Mouse (Mus musculus) embryonic facial prominence, embryonic 12.5 days (tissue): Measurements from ENCODE around the gene Josd2. TPM values are rescaled to one million over a fixed set of nuclear protein-coding genes. Genes with fewer than 3 reads are reported as not detected.

Source experiments
- ATAC-seq: fragments of 200-750 bp; cut with Nextera tagmentation; 2 replicates; pipeline ENCODE4 v1.8.0; 2017; ENCODE audit not compliant: insufficient number of reproducible peaks, insufficient read depth, low FRiP score, low TSS enrichment
- H3K27ac ChIP-seq: fragments of 300-500 bp; sonication (generic); 2 replicates; pipeline ENCODE4 v1.5.1; 2016; ENCODE audit warnings: mild to moderate bottlenecking
- H3K27me3 ChIP-seq: fragments of 300-500 bp; sonication (generic); 2 replicates; pipeline ENCODE4 v1.6.1; 2016; ENCODE audit warnings: mild to moderate bottlenecking, moderate library complexity
- H3K36me3 ChIP-seq: fragments of 300-500 bp; sonication (generic); 2 replicates; pipeline ENCODE4 v1.6.1; 2016; ENCODE audit warnings: mild to moderate bottlenecking
- H3K4me1 ChIP-seq: fragments of 300-500 bp; sonication (generic); 2 replicates; pipeline ENCODE4 v1.6.1; 2016
- H3K4me2 ChIP-seq: fragments of 300-500 bp; sonication (generic); replicated peaks from 2 replicates; pipeline ENCODE4 v1.6.1; 2016; ENCODE audit warnings: mild to moderate bottlenecking, moderate library complexity
- H3K4me3 ChIP-seq: fragments of 300-500 bp; sonication (generic); 2 replicates; pipeline ENCODE4 v1.5.1; 2016; ENCODE audit warnings: mild to moderate bottlenecking
- H3K9ac ChIP-seq: fragments of 300-500 bp; sonication (generic); 2 replicates; pipeline ENCODE4 v1.6.1; 2016; ENCODE audit warnings: mild to moderate bottlenecking, moderate library complexity
- H3K9me3 ChIP-seq: fragments of 300-500 bp; sonication (generic); 2 replicates; pipeline ENCODE4 v1.6.1; 2016; ENCODE audit warnings: mild to moderate bottlenecking, moderate library complexity
- WGBS: fragments of 180-500 bp; shearing (Covaris S2); methylation state at CpG from one replicate; pipeline ENCODE4 v1.1.7; 2016; 5-methylcytosine and 5-hydroxymethylcytosine counted together
- polyA plus RNA-seq: library from polyadenylated mRNA; unstranded; fragments of >200 nt; fragmentation: Nextera tagmentation; extraction: Ambion mirVana; gene quantifications from 2 replicates; pipeline ENCODE4 v1.2.1, GENCODE M21; 2016

The Josd2 gene
- polyA plus RNA-seq, 1 experiment from 2014 or later, result 80.4 TPM

GRCm38 (mm10) chr7:44466888-44467311, 880 bp upstream of the Josd2 start:
- Histone ChIP-seq H3K9ac (no peak overlapping the region), H3K4me1 (peaks cover 16% of the 10 kb centered on the region), H3K36me3 (peaks cover 16% of the 10 kb centered on the region; the same call in 1 of the 2 replicates), H3K9me3 (no peaks in the 10 kb centered on the region), H3K4me3 (0 out of 2 replicates have a peak overlapping the region, but pooled peaks have one; percentile 64), H3K4me2 (no peak overlapping the region), H3K27ac (no peak overlapping the region), H3K27me3 (peaks cover 26% of the 10 kb centered on the region)
- WGBS, result 87% methylated on average over 14 of the region's 16 CpGs
- no peak for ATAC-seq

GRCm38 (mm10) chr7:44468644-44469285, 985 bp downstream of the Josd2 start:
- H3K9ac ChIP-seq, result peak overlapping the region; percentile 65
- H3K27me3 ChIP-seq, result peaks cover 13% of the 10 kb centered on the region
- WGBS, result 69% methylated on average over 15 of the region's 15 CpGs
- H3K4me2 ChIP-seq, result peak overlapping the region; percentile 71
- ATAC-seq, result no peak
- H3K9me3 ChIP-seq, result no peaks in the 10 kb centered on the region
- H3K27ac ChIP-seq, result 0 out of 2 replicates have a peak overlapping the region, but pooled peaks have one; percentile 41
- 0 out of 2 replicates have a peak, but pooled peaks cover 7% of the 10 kb centered on the region for H3K36me3 ChIP-seq
- H3K4me1 ChIP-seq, result peaks cover 11% of the 10 kb centered on the region
- H3K4me3 ChIP-seq, result peak overlapping the region; percentile 64

- peaks cover 20% of the 10 kb centered on the region for H3K4me1 ChIP-seq
- no peak overlapping the region for H3K4me2 ChIP-seq
- 0 out of 2 replicates have a peak, but pooled peaks cover 7% of the 10 kb centered on the region for H3K36me3 ChIP-seq
- ATAC-seq, result no peak
- no peak overlapping the region for H3K27ac ChIP-seq
- no peaks in the 10 kb centered on the region for H3K9me3 ChIP-seq
- WGBS, result 90% methylated on average over 16 of the region's 16 CpGs
- peaks cover 15% of the 10 kb centered on the region for H3K27me3 ChIP-seq
- peak overlapping the region; percentile 20; the same call in 1 of the 2 replicates for H3K9ac ChIP-seq
- H3K4me3 ChIP-seq, result no peak overlapping the region
Measured at GRCm38 (mm10) chr7:44469677-44470675, 2.2 kb downstream of the Josd2 start.

GRCm38 (mm10) chr7:44470696-44471612, 3.2 kb downstream of the Josd2 start:
- Histone ChIP-seq H3K27me3 (peaks cover 25% of the 10 kb centered on the region), H3K9ac (no peak overlapping the region), H3K27ac (no peak overlapping the region), H3K4me1 (peaks cover 20% of the 10 kb centered on the region), H3K4me3 (no peak overlapping the region), H3K36me3 (0 out of 2 replicates have a peak, but pooled peaks cover 7% of the 10 kb centered on the region), H3K4me2 (no peak overlapping the region), H3K9me3 (no peaks in the 10 kb centered on the region)
- WGBS, result 83% methylated on average over 16 of the region's 16 CpGs
- ATAC-seq, result no peak

- no peak for ATAC-seq
- Histone ChIP-seq H3K4me1 (peaks cover 20% of the 10 kb centered on the region), H3K36me3 (0 out of 2 replicates have a peak, but pooled peaks cover 7% of the 10 kb centered on the region), H3K9ac (no peak overlapping the region), H3K27me3 (peaks cover 35% of the 10 kb centered on the region), H3K4me2 (no peak overlapping the region), H3K27ac (0 out of 2 replicates have a peak overlapping the region, but pooled peaks have one; percentile 9), H3K9me3 (no peaks in the 10 kb centered on the region), H3K4me3 (no peak overlapping the region)
- WGBS, result 35% methylated on average over 6 of the region's 6 CpGs
Measured at GRCm38 (mm10) chr7:44471880-44472557, 4.2 kb downstream of the Josd2 start.

- WGBS, result 17% methylated on average over 1 of the region's 1 CpGs
- ATAC-seq, result no peak
- H3K4me3 ChIP-seq, result no peak overlapping the region
- peaks cover 20% of the 10 kb centered on the region for H3K4me1 ChIP-seq
- no peaks in the 10 kb centered on the region for H3K9me3 ChIP-seq
- H3K4me2 ChIP-seq, result no peak overlapping the region
- no peak overlapping the region for H3K9ac ChIP-seq
- H3K27ac ChIP-seq, result no peak overlapping the region
- 0 out of 2 replicates have a peak, but pooled peaks cover 7% of the 10 kb centered on the region for H3K36me3 ChIP-seq
- peaks cover 40% of the 10 kb centered on the region for H3K27me3 ChIP-seq
Measured at GRCm38 (mm10) chr7:44472558-44472885, 4.7 kb downstream of the Josd2 start.

GRCm38 (mm10) chr7:44472961-44473646, 5.3 kb downstream of the Josd2 start:
- no peak overlapping the region for H3K4me2 ChIP-seq
- H3K27me3 ChIP-seq, result peaks cover 46% of the 10 kb centered on the region
- no peaks in the 10 kb centered on the region for H3K9me3 ChIP-seq
- no peak for ATAC-seq
- 53% methylated on average over 9 of the region's 9 CpGs for WGBS
- H3K9ac ChIP-seq, result no peak overlapping the region
- 0 out of 2 replicates have a peak, but pooled peaks cover 7% of the 10 kb centered on the region for H3K36me3 ChIP-seq
- peaks cover 20% of the 10 kb centered on the region for H3K4me1 ChIP-seq
- H3K4me3 ChIP-seq, result no peak overlapping the region
- 0 out of 2 replicates have a peak overlapping the region, but pooled peaks have one; percentile 23 for H3K27ac ChIP-seq

GRCm38 (mm10) chr7:44474419-44474818, 6.6 kb downstream of the Josd2 start:
- H3K4me2 ChIP-seq, result 0 out of 2 replicates have a peak overlapping the region, but pooled peaks have one; percentile 7
- peaks cover 12% of the 10 kb centered on the region for H3K4me1 ChIP-seq
- no peaks in the 10 kb centered on the region for H3K9me3 ChIP-seq
- no peak overlapping the region for H3K9ac ChIP-seq
- H3K4me3 ChIP-seq, result no peak overlapping the region
- 18% methylated on average over 4 of the region's 4 CpGs for WGBS
- H3K36me3 ChIP-seq, result 0 out of 2 replicates have a peak, but pooled peaks cover 7% of the 10 kb centered on the region
- peak; percentile 48; the same call in 1 of the 2 replicates for ATAC-seq
- H3K27ac ChIP-seq, result 0 out of 2 replicates have a peak overlapping the region, but pooled peaks have one; percentile 17
- H3K27me3 ChIP-seq, result peaks cover 57% of the 10 kb centered on the region

GRCm38 (mm10) chr7:44475046-44475614, 7.3 kb downstream of the Josd2 start:
- ATAC-seq, result no peak
- 23% methylated on average over 5 of the region's 5 CpGs for WGBS

More at GRCm38 (mm10) chr7:44475046-44475614, 7.3 kb downstream of the Josd2 start:
- no peaks in the 10 kb centered on the region for H3K9me3 ChIP-seq
- no peak overlapping the region for H3K27ac ChIP-seq
- 0 out of 2 replicates have a peak, but pooled peaks cover 4% of the 10 kb centered on the region for H3K36me3 ChIP-seq
- peaks cover 12% of the 10 kb centered on the region for H3K4me1 ChIP-seq
- peaks cover 64% of the 10 kb centered on the region for H3K27me3 ChIP-seq
- no peak overlapping the region for H3K9ac ChIP-seq
- no peak overlapping the region for H3K4me3 ChIP-seq
- no peak overlapping the region for H3K4me2 ChIP-seq
